Mouse (Mus musculus) liver, embryonic 11.5 days (tissue): ENCODE measurements around the gene Tmem45b. TPM values are rescaled to one million over a fixed set of nuclear protein-coding genes. Genes with fewer than 3 reads are reported as not detected.

Experiments used
- ATAC-seq: fragments of 200-750 bp; cut with Nextera tagmentation; replicated peaks from 2 replicates; pipeline ENCODE4 v1.8.0; 2017; ENCODE audit warnings: moderate number of reproducible peaks, mild to moderate bottlenecking, moderate TSS enrichment, moderate library complexity; ENCODE audit not compliant: low FRiP score
- DNase-seq: peaks from one replicate; pipeline ENCODE4 v3.0.0-alpha.2; 2017; ENCODE audit warnings: low spot score
- H3K27ac ChIP-seq: fragments of 300-500 bp; sonication (generic); 2 replicates; pipeline ENCODE4 v1.5.1; 2014; ENCODE audit warnings: mild to moderate bottlenecking, low read depth, low read length, control low read depth
- H3K27me3 ChIP-seq: fragments of 300-500 bp; sonication (generic); replicated peaks from 2 replicates; pipeline ENCODE4 v1.6.1; 2014; ENCODE audit warnings: low read length, mixed read lengths; ENCODE audit not compliant: control insufficient read depth, insufficient read depth
- H3K36me3 ChIP-seq: fragments of 300-500 bp; sonication (generic); 2 replicates; pipeline ENCODE4 v1.6.1; 2014; ENCODE audit warnings: mild to moderate bottlenecking, low read length, moderate library complexity, mixed read lengths; ENCODE audit not compliant: control insufficient read depth, insufficient read depth
- H3K4me1 ChIP-seq: fragments of 300-500 bp; sonication (generic); replicated peaks from 2 replicates; pipeline ENCODE4 v1.6.1; 2014; ENCODE audit warnings: low read length, mixed read lengths; ENCODE audit not compliant: control insufficient read depth, insufficient read depth
- H3K4me2 ChIP-seq: fragments of 300-500 bp; sonication (generic); 2 replicates; pipeline ENCODE4 v1.6.1; 2014; ENCODE audit warnings: mild to moderate bottlenecking, control low read depth, moderate library complexity
- H3K4me3 ChIP-seq: fragments of 300-500 bp; sonication (generic); 2 replicates; pipeline ENCODE4 v1.5.1; 2014; ENCODE audit warnings: low read depth, low read length, control low read depth
- H3K9ac ChIP-seq: fragments of 300-500 bp; sonication (generic); 2 replicates; pipeline ENCODE4 v1.6.1; 2014; ENCODE audit warnings: low read depth, low read length, control low read depth
- H3K9me3 ChIP-seq: fragments of 300-500 bp; sonication (generic); 2 replicates; pipeline ENCODE4 v1.6.1; 2016; ENCODE audit warnings: low read length, inconsistent platforms, mixed read lengths; ENCODE audit not compliant: control insufficient read depth
- WGBS: fragments of 180-500 bp; shearing (Covaris S2); extraction: QIAGEN DNeasy Blood & Tissue Kit; methylation state at CpG from one replicate; pipeline ENCODE4 v1.1.7; 2014; 5-methylcytosine and 5-hydroxymethylcytosine counted together
- polyA plus RNA-seq: library from polyadenylated mRNA; unstranded; fragments of >200 nt; fragmentation: Nextera tagmentation; extraction: Ambion mirVana; gene quantifications from 2 replicates; pipeline ENCODE4 v1.2.1, GENCODE M21; 2014

Tmem45b gene
- polyA plus RNA-seq, 1 experiment from 2014 or later, result not detected

DNA sequence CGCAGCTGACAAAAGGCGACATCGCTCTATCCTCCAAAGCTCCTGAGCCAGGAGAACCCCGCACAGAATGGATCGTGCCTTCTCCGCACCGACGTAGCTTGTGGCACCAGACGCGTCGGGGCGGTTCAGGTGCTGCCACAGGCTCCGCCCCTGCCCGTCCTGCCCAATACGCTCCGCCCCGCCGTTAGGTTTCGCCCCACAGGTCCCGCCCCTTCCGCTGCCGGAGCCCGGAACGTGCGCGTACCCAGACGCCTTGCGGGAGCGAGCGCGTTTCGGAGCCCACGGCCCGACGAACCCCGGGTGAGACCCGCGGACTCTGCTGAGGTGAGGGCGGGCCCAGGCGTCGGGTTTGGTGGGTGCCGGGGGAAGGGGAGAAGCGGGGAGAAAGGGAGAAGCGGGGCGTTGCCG is 78.3 kb downstream of the Tmem45b start, which contains the start of gene Nfrkb:
Gene Nfrkb (plus strand): TSS at position 246 of the 408 bp plus-strand sequence.
- peak within 1 kb of the TSS; percentile 83 for H3K4me2 ChIP-seq
- peaks cover 11% of the 10 kb centered on the region for H3K4me1 ChIP-seq
- DNase-seq (peak; percentile 96), ATAC-seq (peak; percentile 97)
- H3K9ac ChIP-seq, result peak within 1 kb of the TSS; percentile 88
- peaks cover under 1% of the 10 kb centered on the region; the same call in 1 of the 2 replicates for H3K36me3 ChIP-seq
- no peaks in the 10 kb centered on the region for H3K9me3 ChIP-seq
- peak within 1 kb of the TSS; percentile 61; the same call in 1 of the 2 replicates for H3K27ac ChIP-seq
- under 1% methylated on average over 45 of the region's 46 CpGs for WGBS
- H3K27me3 ChIP-seq, result no peaks in the 10 kb centered on the region
- peak within 1 kb of the TSS; percentile 91 for H3K4me3 ChIP-seq

GRCm38 (mm10) chr9:31385500-31385869 is 78.8 kb downstream of the Tmem45b start:
- Histone ChIP-seq H3K9ac (peak overlapping the region; percentile 88), H3K4me1 (peaks cover 11% of the 10 kb centered on the region), H3K36me3 (no peaks in the 10 kb centered on the region), H3K4me2 (peak overlapping the region; percentile 83), H3K4me3 (peak overlapping the region; percentile 91), H3K27ac (no peak overlapping the region), H3K27me3 (no peaks in the 10 kb centered on the region), H3K9me3 (no peaks in the 10 kb centered on the region)
- 25% methylated on average over 4 of the region's 4 CpGs for WGBS
- DNase-seq (no peak), ATAC-seq (peak; percentile 40; the same call in 1 of the 2 replicates)

GRCm38 (mm10) chr9:31384786-31385499 is 79.3 kb downstream of the Tmem45b start:
- Histone ChIP-seq H3K27me3 (no peaks in the 10 kb centered on the region), H3K4me3 (no peak overlapping the region), H3K36me3 (no peaks in the 10 kb centered on the region), H3K27ac (no peak overlapping the region), H3K4me1 (peaks cover 11% of the 10 kb centered on the region), H3K9ac (0 out of 2 replicates have a peak overlapping the region, but pooled peaks have one; percentile 88), H3K4me2 (peak overlapping the region; percentile 83), H3K9me3 (no peaks in the 10 kb centered on the region)
- ATAC-seq (no peak), DNase-seq (no peak)
- WGBS, result 80% methylated on average over 17 of the region's 17 CpGs

DNA sequence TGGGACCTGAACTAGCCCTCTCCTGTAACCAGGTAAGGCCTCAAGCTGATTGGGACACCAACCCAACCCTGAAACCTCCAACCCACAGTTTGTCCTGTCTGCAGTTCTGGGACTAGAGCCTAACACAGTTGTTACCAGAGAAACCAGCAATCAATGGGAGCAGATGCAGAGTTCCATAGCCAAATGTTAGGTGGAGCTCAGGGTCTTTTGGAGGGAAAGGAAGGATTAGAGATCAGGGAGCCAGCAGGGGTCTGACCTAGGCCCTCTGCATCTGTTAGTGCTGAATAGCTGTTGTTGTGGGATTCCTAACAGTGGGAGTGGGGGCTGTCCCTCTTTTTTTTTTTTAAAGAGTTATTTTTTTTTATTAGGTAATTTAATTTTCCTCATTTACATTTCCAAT is 87.6 kb downstream of the Tmem45b start:
- no peak for DNase-seq
- ATAC-seq, result no peak
- H3K4me1 ChIP-seq, result no peaks in the 10 kb centered on the region
- H3K27me3 ChIP-seq, result no peaks in the 10 kb centered on the region
- peaks cover 4% of the 10 kb centered on the region; the same call in 1 of the 2 replicates for H3K36me3 ChIP-seq
- no peak overlapping the region for H3K9ac ChIP-seq
- H3K27ac ChIP-seq, result no peak overlapping the region
- H3K9me3 ChIP-seq, result no peaks in the 10 kb centered on the region
- H3K4me2 ChIP-seq, result no peak overlapping the region
- no peak overlapping the region for H3K4me3 ChIP-seq

Other genes with a start within 250 kb of the Tmem45b start
- 5.7 and 6.5 TPM in 2 replicates for gene Prdm10, start 183.9 kb downstream of the Tmem45b start, polyA plus RNA-seq
- 16.1 and 16.4 TPM in 2 replicates for gene Nfrkb, start 78.3 kb downstream of the Tmem45b start, polyA plus RNA-seq